Mouse (Mus musculus) embryonic facial prominence, embryonic 11.5 days (tissue): ENCODE measurements around the gene Slc4a1ap. TPM values are rescaled to one million over a fixed set of nuclear protein-coding genes. Genes with fewer than 3 reads are reported as not detected.

Source experiments
- ATAC-seq: fragments of 200-750 bp; cut with Nextera tagmentation; replicated peaks from 2 replicates; pipeline ENCODE4 v1.8.0; 2017; ENCODE audit warnings: low read depth; ENCODE audit not compliant: insufficient number of reproducible peaks, low FRiP score, low TSS enrichment
- DNase-seq: peaks from one replicate; pipeline ENCODE4 v3.0.0-alpha.2; 2015; ENCODE audit warnings: low spot score
- H3K27ac ChIP-seq: fragments of 300-500 bp; sonication (generic); replicated peaks from 2 replicates; pipeline ENCODE4 v1.5.1; 2014; ENCODE audit warnings: mild to moderate bottlenecking, low read depth, low read length, control low read depth
- H3K27me3 ChIP-seq: fragments of 300-500 bp; sonication (generic); 2 replicates; pipeline ENCODE4 v1.6.1; 2014; ENCODE audit warnings: mild to moderate bottlenecking, low read length, moderate library complexity, mixed read lengths; ENCODE audit not compliant: control insufficient read depth, insufficient read depth
- H3K36me3 ChIP-seq: fragments of 300-500 bp; sonication (generic); replicated peaks from 2 replicates; pipeline ENCODE4 v1.6.1; 2014; ENCODE audit warnings: low read depth, mild to moderate bottlenecking, low read length, moderate library complexity, mixed read lengths; ENCODE audit not compliant: control insufficient read depth, insufficient read depth
- H3K4me1 ChIP-seq: fragments of 300-500 bp; sonication (generic); 2 replicates; pipeline ENCODE4 v1.6.1; 2014; ENCODE audit warnings: low read length, mixed read lengths; ENCODE audit not compliant: control insufficient read depth, insufficient read depth
- H3K4me2 ChIP-seq: fragments of 300-500 bp; sonication (generic); 2 replicates; pipeline ENCODE4 v1.6.1; 2014; ENCODE audit warnings: low read depth, mild to moderate bottlenecking, control low read depth, low read length, moderate library complexity
- H3K4me3 ChIP-seq: fragments of 300-500 bp; sonication (generic); 2 replicates; pipeline ENCODE4 v1.5.1; 2014; ENCODE audit warnings: low read depth, low read length, control low read depth
- H3K9ac ChIP-seq: fragments of 300-500 bp; sonication (generic); replicated peaks from 2 replicates; pipeline ENCODE4 v1.6.1; 2014; ENCODE audit warnings: mild to moderate bottlenecking, control low read depth, low read length
- H3K9me3 ChIP-seq: fragments of 300-500 bp; sonication (generic); replicated peaks from 2 replicates; pipeline ENCODE4 v1.6.1; 2016; ENCODE audit warnings: mild to moderate bottlenecking, low read length, inconsistent platforms, mixed read lengths; ENCODE audit not compliant: control insufficient read depth
- WGBS: fragments of 180-500 bp; shearing (Covaris S2); extraction: QIAGEN DNeasy Blood & Tissue Kit; methylation state at CpG from one replicate; pipeline ENCODE4 v1.1.7; 2014; 5-methylcytosine and 5-hydroxymethylcytosine counted together
- polyA plus RNA-seq: library from polyadenylated mRNA; unstranded; fragments of >200 nt; fragmentation: Nextera tagmentation; extraction: Ambion mirVana; gene quantifications from 2 replicates; pipeline ENCODE4 v1.2.1, GENCODE M21; 2014

The Slc4a1ap gene
- 26.2 and 29.5 TPM in 2 replicates for polyA plus RNA-seq

GRCm38 (mm10) chr5:31526354-31527116 is at the start of gene Slc4a1ap:
Gene Slc4a1ap (plus strand): TSS chr5:31526995.
- Histone ChIP-seq H3K4me3 (peak within 1 kb of the TSS; percentile 93), H3K9ac (peak within 1 kb of the TSS; percentile 78), H3K27ac (peak within 1 kb of the TSS; percentile 68; the same call in 1 of the 2 replicates), H3K4me2 (peak within 1 kb of the TSS; percentile 87), H3K27me3 (no peaks in the 10 kb centered on the region), H3K9me3 (no peaks in the 10 kb centered on the region), H3K4me1 (no peaks in the 10 kb centered on the region), H3K36me3 (peaks cover 2% of the 10 kb centered on the region)
- under 1% methylated on average over 28 of the region's 28 CpGs for WGBS
- ATAC-seq = peak; percentile 83; the same call in 1 of the 2 replicates
- peak; percentile 79 for DNase-seq

DNA sequence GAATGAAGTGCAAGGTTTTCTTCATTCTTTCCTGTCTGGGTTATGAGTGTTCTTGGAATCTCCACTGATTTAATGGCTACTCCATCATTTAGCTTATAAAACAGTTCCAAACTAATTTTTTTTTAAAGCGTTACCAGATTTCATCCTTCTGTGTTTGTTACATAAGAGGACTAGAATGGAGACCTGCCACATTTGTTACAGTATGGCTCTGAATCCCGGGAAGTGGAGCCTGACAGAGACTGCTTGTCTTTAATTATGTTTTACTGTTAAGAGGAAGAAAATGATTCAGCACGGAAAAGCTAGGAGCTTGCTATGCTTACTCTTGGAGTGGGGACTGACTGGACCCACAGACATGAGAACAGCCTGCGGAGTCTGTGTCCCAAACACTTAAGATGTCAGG is 46.3 kb upstream of the Slc4a1ap start:
- DNase-seq (no peak), ATAC-seq (no peak)
- 91% methylated on average over 4 of the region's 4 CpGs for WGBS
- Histone ChIP-seq H3K4me3 (no peak overlapping the region), H3K27me3 (no peaks in the 10 kb centered on the region), H3K4me2 (no peak overlapping the region), H3K36me3 (no peaks in the 10 kb centered on the region; the same call in 1 of the 2 replicates), H3K4me1 (no peaks in the 10 kb centered on the region), H3K9me3 (no peaks in the 10 kb centered on the region), H3K27ac (no peak overlapping the region), H3K9ac (no peak overlapping the region)

DNA sequence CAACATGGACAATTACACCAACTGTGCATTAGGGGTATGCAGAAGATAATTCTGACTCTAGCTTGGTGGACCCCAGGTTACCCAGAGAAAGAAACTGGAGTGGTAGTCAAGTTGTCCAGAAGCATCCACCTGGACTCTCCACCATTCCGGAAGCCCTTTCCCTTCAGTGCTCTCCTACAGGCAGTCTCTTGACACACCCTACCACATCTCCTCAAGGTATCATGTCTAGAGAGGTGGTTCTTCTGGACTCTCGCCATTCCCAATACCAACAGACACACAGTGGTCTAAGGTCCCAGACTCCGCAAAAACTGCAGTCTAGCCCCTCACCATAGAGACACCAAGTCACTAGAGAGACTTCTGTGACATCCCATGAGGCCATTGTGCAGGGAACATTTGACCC is 41.4 kb upstream of the Slc4a1ap start, which contains the start of gene 4930548H24Rik:
TSS of gene 4930548H24Rik (plus strand) at position 301 of the 400 bp plus-strand sequence.
- DNase-seq (no peak), ATAC-seq (no peak)
- Histone ChIP-seq H3K4me2 (no peak within 1 kb of the TSS), H3K9me3 (no peaks in the 10 kb centered on the region), H3K27me3 (no peaks in the 10 kb centered on the region), H3K9ac (no peak within 1 kb of the TSS), H3K4me1 (no peaks in the 10 kb centered on the region), H3K36me3 (no peaks in the 10 kb centered on the region), H3K4me3 (no peak within 1 kb of the TSS), H3K27ac (no peak within 1 kb of the TSS)
- 94% methylated on average over 3 of the region's 3 CpGs for WGBS

GRCm38 (mm10) chr5:31487889-31488288 is 38.9 kb upstream of the Slc4a1ap start:
- 97% methylated on average over 3 of the region's 3 CpGs for WGBS
- Histone ChIP-seq H3K9ac (no peak overlapping the region), H3K27me3 (no peaks in the 10 kb centered on the region), H3K36me3 (no peaks in the 10 kb centered on the region), H3K4me3 (no peak overlapping the region), H3K27ac (no peak overlapping the region), H3K9me3 (no peaks in the 10 kb centered on the region), H3K4me2 (no peak overlapping the region), H3K4me1 (no peaks in the 10 kb centered on the region)
- DNase-seq = no peak
- no peak for ATAC-seq

GRCm38 (mm10) chr5:31489116-31489769 is 37.6 kb upstream of the Slc4a1ap start:
- Histone ChIP-seq H3K9me3 (no peaks in the 10 kb centered on the region), H3K36me3 (no peaks in the 10 kb centered on the region), H3K9ac (no peak overlapping the region), H3K4me3 (no peak overlapping the region), H3K4me1 (no peaks in the 10 kb centered on the region), H3K4me2 (no peak overlapping the region), H3K27me3 (no peaks in the 10 kb centered on the region), H3K27ac (no peak overlapping the region)
- ATAC-seq (no peak), DNase-seq (no peak)
- 69% methylated on average over 7 of the region's 7 CpGs for WGBS

- 67% methylated on average over 1 of the region's 1 CpGs for WGBS
- no peak overlapping the region for H3K4me3 ChIP-seq
- no peaks in the 10 kb centered on the region; the same call in 1 of the 2 replicates for H3K9me3 ChIP-seq
Measured at GRCm38 (mm10) chr5:31492031-31492430, 34.8 kb upstream of the Slc4a1ap start.

GRCm38 (mm10) chr5:31494513-31495297 is 32.1 kb upstream of the Slc4a1ap start, which contains the start of gene Gpn1:
Gene Gpn1 (plus strand): TSS chr5:31494741.
- under 1% methylated on average over 49 of the region's 49 CpGs for WGBS
- Histone ChIP-seq H3K36me3 (no peaks in the 10 kb centered on the region; the same call in none of the 2 replicates), H3K4me2 (peak within 1 kb of the TSS; percentile 67), H3K27ac (no peak within 1 kb of the TSS), H3K9ac (peak within 1 kb of the TSS; percentile 82), H3K27me3 (no peaks in the 10 kb centered on the region), H3K9me3 (no peaks in the 10 kb centered on the region; the same call in 1 of the 2 replicates), H3K4me3 (peak within 1 kb of the TSS; percentile 86), H3K4me1 (no peaks in the 10 kb centered on the region)
- ATAC-seq (peak; percentile 100), DNase-seq (peak; percentile 96)

More at GRCm38 (mm10) chr5:31492031-31492430, 34.8 kb upstream of the Slc4a1ap start:
- H3K9ac ChIP-seq = no peak overlapping the region
- H3K36me3 ChIP-seq = no peaks in the 10 kb centered on the region; the same call in 1 of the 2 replicates
- H3K27ac ChIP-seq = no peak overlapping the region
- no peak overlapping the region for H3K4me2 ChIP-seq
- no peaks in the 10 kb centered on the region for H3K4me1 ChIP-seq
- ATAC-seq = no peak
- H3K27me3 ChIP-seq = no peaks in the 10 kb centered on the region
- no peak for DNase-seq
